Mouse (Mus musculus): ENCODE measurements around the gene Gtf3a. TPM values are rescaled to one million over a fixed set of nuclear protein-coding genes. Genes with fewer than 3 reads are reported as not detected.
"Not testable (repeated sequence)": the region's sequence is repeated elsewhere in the genome, so short reads cannot be mapped to it uniquely, and the experiment has no call there.

Gene Gtf3a
- total RNA-seq (2015; ENCODE audit: low replicate concordance) (20.9 and 21.0 TPM in 2 replicates), total RNA-seq (2017; ENCODE audit: low replicate concordance) (15.3 and 19.6 TPM in 2 replicates)

- ATAC-seq (replicated peaks; ENCODE audit: low FRiP score, poor library complexity, severe bottlenecking): peak; percentile 88
Measured at GRCm38 (mm10) chr5:146948508-146949088, at the start of gene Gtf3a. Gtf3a (plus strand) TSS chr5:146948657.

- no peak for ATAC-seq (replicated peaks; ENCODE audit: low FRiP score, poor library complexity, severe bottlenecking)
Measured at GRCm38 (mm10) chr5:146900331-146900730, 48.1 kb upstream of the Gtf3a start.

- ATAC-seq (replicated peaks; ENCODE audit: low FRiP score, poor library complexity, severe bottlenecking): no peak
Measured at GRCm38 (mm10) chr5:146901501-146901900, 47.0 kb upstream of the Gtf3a start.

- ATAC-seq (replicated peaks; ENCODE audit: low FRiP score, poor library complexity, severe bottlenecking): peak; percentile 58; the same call in 1 of the 2 replicates
Measured at GRCm38 (mm10) chr5:146904404-146904803, 44.1 kb upstream of the Gtf3a start.

- 0 out of 2 replicates have a peak, but pooled peaks have one; percentile 43 for ATAC-seq (replicated peaks; ENCODE audit: low FRiP score, poor library complexity, severe bottlenecking)
Measured at GRCm38 (mm10) chr5:146905486-146906172, 42.8 kb upstream of the Gtf3a start.

- ATAC-seq (replicated peaks; ENCODE audit: low FRiP score, poor library complexity, severe bottlenecking): no peak
Measured at GRCm38 (mm10) chr5:146907533-146907932, 40.9 kb upstream of the Gtf3a start.

- no peak for ATAC-seq (replicated peaks; ENCODE audit: low FRiP score, poor library complexity, severe bottlenecking)
Measured at GRCm38 (mm10) chr5:146908629-146909028, 39.8 kb upstream of the Gtf3a start.

- ATAC-seq (replicated peaks; ENCODE audit: low FRiP score, poor library complexity, severe bottlenecking): no peak
Measured at GRCm38 (mm10) chr5:146912206-146912605, 36.3 kb upstream of the Gtf3a start.

- no peak for ATAC-seq (replicated peaks; ENCODE audit: low FRiP score, poor library complexity, severe bottlenecking)
Measured at GRCm38 (mm10) chr5:146913355-146913754, 35.1 kb upstream of the Gtf3a start.

GRCm38 (mm10) chr5:146914088-146914766 lies 34.2 kb upstream of the Gtf3a start:
- ATAC-seq (replicated peaks; ENCODE audit: low FRiP score, poor library complexity, severe bottlenecking): no peak

GRCm38 (mm10) chr5:146916273-146916672 lies 32.2 kb upstream of the Gtf3a start:
- ATAC-seq (replicated peaks; ENCODE audit: low FRiP score, poor library complexity, severe bottlenecking): no peak

GRCm38 (mm10) chr5:146916806-146917205 lies 31.7 kb upstream of the Gtf3a start:
- ATAC-seq (replicated peaks; ENCODE audit: low FRiP score, poor library complexity, severe bottlenecking): no peak

- ATAC-seq (replicated peaks; ENCODE audit: low FRiP score, poor library complexity, severe bottlenecking): not testable (repeated sequence)
Measured at GRCm38 (mm10) chr5:146917357-146917756, 31.1 kb upstream of the Gtf3a start.

GRCm38 (mm10) chr5:146919874-146920273 lies 28.6 kb upstream of the Gtf3a start:
- ATAC-seq (replicated peaks; ENCODE audit: low FRiP score, poor library complexity, severe bottlenecking): no peak

- ATAC-seq (replicated peaks; ENCODE audit: low FRiP score, poor library complexity, severe bottlenecking): no peak
Measured at GRCm38 (mm10) chr5:146920314-146921161, 27.9 kb upstream of the Gtf3a start.

- ATAC-seq (replicated peaks; ENCODE audit: low FRiP score, poor library complexity, severe bottlenecking): no peak
Measured at GRCm38 (mm10) chr5:146921224-146921623, 27.2 kb upstream of the Gtf3a start.

GRCm38 (mm10) chr5:146923547-146923946 lies 24.9 kb upstream of the Gtf3a start:
- ATAC-seq (replicated peaks; ENCODE audit: low FRiP score, poor library complexity, severe bottlenecking): no peak

- ATAC-seq (replicated peaks; ENCODE audit: low FRiP score, poor library complexity, severe bottlenecking): no peak
Measured at GRCm38 (mm10) chr5:146926673-146927072, 21.8 kb upstream of the Gtf3a start.

- ATAC-seq (replicated peaks; ENCODE audit: low FRiP score, poor library complexity, severe bottlenecking): no peak
Measured at GRCm38 (mm10) chr5:146931422-146931821, 17.0 kb upstream of the Gtf3a start.

Measured in erythroid progenitor cell, adult 5-6 weeks (primary cell).